28 mouse cellular contexts compared by ENCODE assay signal in the genomic region with DNA sequence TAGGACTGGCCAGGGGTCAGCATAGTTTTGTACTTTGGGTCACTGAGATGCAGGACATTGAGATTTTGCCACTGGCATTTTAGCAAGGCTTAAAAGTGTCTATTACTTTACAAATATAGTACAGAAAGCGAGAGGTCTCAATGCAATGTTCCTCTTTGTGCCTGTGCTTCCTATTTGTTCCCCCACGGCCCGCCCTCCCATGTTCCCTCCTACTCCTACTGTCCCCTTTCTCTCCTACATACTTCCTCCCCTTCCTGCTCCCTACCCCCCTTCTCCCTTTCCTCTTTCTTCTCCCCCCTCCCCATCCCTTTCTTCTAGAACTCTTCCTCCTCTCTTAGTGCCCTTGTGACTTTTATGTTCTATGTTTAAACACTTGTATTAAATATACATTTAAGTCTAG. TPM values are rescaled to one million over a fixed set of nuclear protein-coding genes. Genes with fewer than 3 reads are reported as not detected.
DNase-seq lines count a peak whose midpoint lies in the region; ATAC-seq and TF ChIP-seq lines count a peak whose summit lies in the region.
"Had no signal": no experiment of that assay in that cellular context is flagged by ENCODE, and none has a peak within 500 bp of the region (broad histone marks: within the 10 kb centered on the region; RNA-seq: fewer than 3 reads in every experiment).

No protein-coding gene starts in this region.

- ATAC-seq in midbrain, embryonic 15.5 days (replicated peaks), result peak; percentile 34; the same call in 1 of the 2 replicates
- ATAC-seq in midbrain, embryonic 14.5 days (ENCODE audit: low FRiP score, low TSS enrichment), result no peak
- ATAC-seq in granulocyte monocyte progenitor cell, adult 5-6 weeks (replicated peaks; ENCODE audit: poor library complexity, severe bottlenecking), result peak; percentile 58
- ATAC-seq: activated CD4-positive, CD25-positive, alpha-beta regulatory T cell, adult 4 months; forebrain, embryonic 13.5 days; forebrain, embryonic 16.5 days; inflammation-experienced regulatory T-cells, adult 6 months; intestine, embryonic 16.5 days had no signal

- H3K9ac ChIP-seq in midbrain, embryonic 15.5 days, result no peak overlapping the region
- H3K9ac ChIP-seq in midbrain, embryonic 14.5 days (replicated peaks; ENCODE audit: low read length), result no peak overlapping the region
- H3K9ac ChIP-seq: forebrain, embryonic 13.5 days; heart, embryonic 13.5 days; hindbrain, embryonic 14.5 days had no signal

- DNase-seq in heart, adult 11 months, result peak; percentile 74
- no peak for DNase-seq in heart, embryonic 10.5 days (ENCODE audit: low spot score)
- no peak for DNase-seq in midbrain, embryonic 14.5 days
- no peak for DNase-seq in kidney, postnatal 10 days
- no peak for DNase-seq in cerebellum, postnatal 36 days
- DNase-seq: adrenal gland, postnatal 10 days; adrenal gland, postnatal 36 days; B cell, adult 2 months; cerebellum, adult 11-12 months; cerebellum, adult 8-10 months; cerebellum, postnatal 10 days; gastrocnemius, postnatal 14 days; heart, postnatal 14 days; heart, postnatal 4 days had no signal

- peaks cover 19% of the 10 kb centered on the region for H3K4me1 ChIP-seq in heart, embryonic 10.5 days
- H3K4me1 ChIP-seq in midbrain, embryonic 15.5 days, result peaks cover 3% of the 10 kb centered on the region; the same call in 1 of the 2 replicates
- H3K4me1 ChIP-seq in midbrain, embryonic 14.5 days (ENCODE audit: control insufficient read depth, insufficient read depth, low read length), result no peaks in the 10 kb centered on the region

- H3K4me3 ChIP-seq in heart, embryonic 10.5 days, result no peak overlapping the region
- H3K4me3 ChIP-seq in midbrain, embryonic 15.5 days, result no peak overlapping the region
- no peak overlapping the region for H3K4me3 ChIP-seq in midbrain, embryonic 14.5 days (replicated peaks; ENCODE audit: low read depth, low read length)
- no peak overlapping the region for H3K4me3 ChIP-seq in myocyte
- H3K4me3 ChIP-seq: forebrain, embryonic 10.5 days; forebrain, embryonic 13.5 days; heart, embryonic 13.5 days had no signal

- no peaks in the 10 kb centered on the region for H3K27me3 ChIP-seq in heart, embryonic 10.5 days (ENCODE audit: insufficient read depth, poor library complexity, severe bottlenecking)
- H3K27me3 ChIP-seq in midbrain, embryonic 15.5 days (replicated peaks), result no peaks in the 10 kb centered on the region
- no peaks in the 10 kb centered on the region for H3K27me3 ChIP-seq in midbrain, embryonic 14.5 days (ENCODE audit: control insufficient read depth, insufficient read depth, low read length)
- no peaks in the 10 kb centered on the region for H3K27me3 ChIP-seq in myocyte (ENCODE audit: control insufficient read depth, insufficient read depth, insufficient read length)
- H3K27me3 ChIP-seq: forebrain, embryonic 13.5 days; heart, embryonic 13.5 days had no signal

- no peak overlapping the region for H3ac ChIP-seq in myocyte (ENCODE audit: control insufficient read depth, insufficient read length)

- 77% methylated on average over 3 of the region's 3 CpGs for WGBS in heart, embryonic 10.5 days
- WGBS in midbrain, embryonic 15.5 days, result 62% methylated on average over 3 of the region's 3 CpGs
- WGBS in midbrain, embryonic 14.5 days, result 50% methylated on average over 3 of the region's 3 CpGs

- no peak for TF ChIP-seq POLR2A in myocyte (IDR thresholded peaks at IDR 0.05; ENCODE audit: insufficient read length, low read depth)

- no peak overlapping the region for H3K27ac ChIP-seq in heart, embryonic 10.5 days
- H3K27ac ChIP-seq in midbrain, embryonic 15.5 days, result no peak overlapping the region
- H3K27ac ChIP-seq in midbrain, embryonic 14.5 days (replicated peaks; ENCODE audit: low read depth, low read length), result no peak overlapping the region
- H3K27ac ChIP-seq: forebrain, embryonic 10.5 days; forebrain, embryonic 13.5 days; hindbrain, embryonic 14.5 days; hindbrain, postnatal 0 days had no signal

- H3K36me3 ChIP-seq in heart, embryonic 10.5 days, result peaks cover 32% of the 10 kb centered on the region
- no peaks in the 10 kb centered on the region for H3K36me3 ChIP-seq in midbrain, embryonic 15.5 days (replicated peaks)
- no peaks in the 10 kb centered on the region for H3K36me3 ChIP-seq in midbrain, embryonic 14.5 days (ENCODE audit: control insufficient read depth, insufficient read depth, low read length)
- peaks cover 43% of the 10 kb centered on the region for H3K36me3 ChIP-seq in myocyte (ENCODE audit: control insufficient read depth, insufficient read depth)
- H3K36me3 ChIP-seq: forebrain, embryonic 10.5 days had no signal

- no peak overlapping the region for H3K4me2 ChIP-seq in midbrain, embryonic 15.5 days
- no peak overlapping the region for H3K4me2 ChIP-seq in midbrain, embryonic 14.5 days (ENCODE audit: low read length)
- H3K4me2 ChIP-seq in myocyte (ENCODE audit: low read depth), result peak overlapping the region; percentile 38
- H3K4me2 ChIP-seq: forebrain, embryonic 13.5 days; heart, embryonic 13.5 days; hindbrain, embryonic 14.5 days had no signal

- H3K79me2 ChIP-seq in myocyte (ENCODE audit: control insufficient read depth, insufficient read depth), result no peaks in the 10 kb centered on the region

- H3K9me3 ChIP-seq in heart, embryonic 10.5 days, result no peaks in the 10 kb centered on the region
- no peaks in the 10 kb centered on the region for H3K9me3 ChIP-seq in midbrain, embryonic 15.5 days
- no peaks in the 10 kb centered on the region for H3K9me3 ChIP-seq in midbrain, embryonic 14.5 days (ENCODE audit: control insufficient read depth, low read length)
- H3K9me3 ChIP-seq: forebrain, embryonic 10.5 days; forebrain, embryonic 13.5 days; heart, embryonic 13.5 days had no signal

TF ChIP-seq in myocyte, 11 proteins besides CTCF, POLR2A, EP300 and RAD21:
- TF ChIP-seq MAX (IDR thresholded peaks at IDR 0.05; ENCODE audit: low read depth), result no peak
- TF ChIP-seq MYOG (IDR thresholded peaks at IDR 0.05; ENCODE audit: control insufficient read depth in 1 of 3, insufficient read depth in 1 of 3, insufficient read length in 2 of 3, low read depth in 2 of 3), result no peak
- TF ChIP-seq TCF3 (IDR thresholded peaks at IDR 0.05; ENCODE audit: insufficient read length, low read depth), result no peak
- no peak for TF ChIP-seq USF1 (IDR thresholded peaks at IDR 0.05; ENCODE audit: low read depth)
- TF ChIP-seq TCF12 (IDR thresholded peaks at IDR 0.05; ENCODE audit: insufficient read depth, poor library complexity, severe bottlenecking), result no peak
- TF ChIP-seq E2F4 (IDR thresholded peaks at IDR 0.05; ENCODE audit: insufficient read depth), result no peak
- no peak for TF ChIP-seq SRF (IDR thresholded peaks at IDR 0.05; ENCODE audit: control insufficient read depth, insufficient read length, low read depth)
- TF ChIP-seq CEBPB (IDR thresholded peaks at IDR 0.05; ENCODE audit: insufficient read depth, poor library complexity, severe bottlenecking), result no peak
- no peak for TF ChIP-seq POLR2AphosphoS2 (IDR thresholded peaks at IDR 0.05; ENCODE audit: insufficient read length, low read depth)
- TF ChIP-seq MYOD1 (IDR thresholded peaks at IDR 0.05; ENCODE audit: control insufficient read depth in 1 of 3, insufficient read length in 2 of 3, low read depth in 2 of 3), result no peak
- TF ChIP-seq REST (IDR thresholded peaks at IDR 0.05; ENCODE audit: insufficient read depth, insufficient read length), result no peak

RNA-seq across cellular contexts. Expression of gene Gm10097, which starts 12.1 kb away (rescaled TPM):
- 0.18 and 0.25 TPM in 2 replicates for polyA plus RNA-seq in heart, embryonic 10.5 days (2016; fragmentation: Nextera tagmentation; extraction: Ambion mirVana)
- polyA plus RNA-seq in midbrain, embryonic 15.5 days (2015; fragmentation: Nextera tagmentation; extraction: Ambion mirVana), result 0.10 and 0.17 TPM in 2 replicates
- polyA plus RNA-seq in midbrain, embryonic 14.5 days (2014; fragmentation: Nextera tagmentation; extraction: Ambion mirVana), result 0.15 and 0.26 TPM in 2 replicates
- total RNA-seq in granulocyte monocyte progenitor cell, adult 5-6 weeks (2014; fragmentation: Nextera tagmentation), result not detected in 2 replicates
- not detected in 2 replicates for total RNA-seq in granulocyte monocyte progenitor cell, adult 5-6 weeks (2017)
- polyA plus RNA-seq in myocyte (2012; fragmentation: generic; extraction: Trizol), result 0.04 TPM
- total RNA-seq: adrenal gland, adult 18-20 months; adrenal gland, postnatal 36 days; hindbrain, postnatal 0 days had no signal
- polyA plus RNA-seq: activated CD4-positive, CD25-positive, alpha-beta regulatory T cell, adult 4 months; gonadal fat pad, adult 2 months had no signal
